Mouse (Mus musculus) heart, postnatal 25 days (tissue): ENCODE measurements around the gene Tnfsf4. TPM values are rescaled to one million over a fixed set of nuclear protein-coding genes. Genes with fewer than 3 reads are reported as not detected.
A peak's percentile ranks its signal among the peaks of the same experiment; 100 is the strongest.

Source experiments
- DNase-seq: peaks from one replicate; pipeline ENCODE4 v3.0.0; 2022; ENCODE audit warnings: low spot score
- intact Hi-C: fragments of 180-260 bp; cut with DNase I; formaldehyde crosslinking; loops from one replicate; pipeline ENCODE4 v1.15.1; 2025
- total RNA-seq, 2 experiments: library from RNA; stranded (reverse); gene quantifications; 2 replicates each; pipeline ENCODE4 v1.2.3; 2021

Tnfsf4 gene
- not detected for total RNA-seq

DNA sequence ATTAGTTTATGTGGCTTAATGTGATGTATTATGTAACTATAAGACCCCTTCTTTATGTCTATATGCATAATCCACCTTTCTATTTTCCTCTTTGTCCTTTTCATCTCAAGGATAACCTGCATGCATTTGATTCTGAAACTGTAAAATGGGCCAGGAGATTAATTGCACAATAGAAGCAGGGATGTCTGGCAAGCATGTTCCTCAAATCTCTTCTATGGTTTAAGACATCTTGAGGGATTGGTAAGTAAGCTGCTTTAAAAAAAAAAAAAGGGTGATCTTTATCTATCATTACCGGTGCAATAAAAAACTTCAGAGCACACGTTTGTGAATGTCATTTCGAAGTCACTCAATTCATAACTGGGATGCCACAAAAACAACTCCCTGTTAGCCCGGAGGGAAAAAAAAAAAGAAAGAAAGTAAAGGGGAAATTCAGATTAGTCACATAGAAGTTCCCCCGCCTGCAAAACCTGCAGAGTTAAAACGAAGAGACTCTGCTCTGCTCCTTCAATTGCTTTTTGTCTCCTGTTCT, at the start of gene Tnfsf4:
Tnfsf4 (plus strand) TSS at position 479 of the 529 bp plus-strand sequence.
- intact Hi-C loops: no loop called here
- no peak for DNase-seq

GRCm38 (mm10) chr1:161350981-161351380, 44.2 kb upstream of the Tnfsf4 start:
- intact Hi-C loops: no loop called here
- DNase-seq: no peak

DNA sequence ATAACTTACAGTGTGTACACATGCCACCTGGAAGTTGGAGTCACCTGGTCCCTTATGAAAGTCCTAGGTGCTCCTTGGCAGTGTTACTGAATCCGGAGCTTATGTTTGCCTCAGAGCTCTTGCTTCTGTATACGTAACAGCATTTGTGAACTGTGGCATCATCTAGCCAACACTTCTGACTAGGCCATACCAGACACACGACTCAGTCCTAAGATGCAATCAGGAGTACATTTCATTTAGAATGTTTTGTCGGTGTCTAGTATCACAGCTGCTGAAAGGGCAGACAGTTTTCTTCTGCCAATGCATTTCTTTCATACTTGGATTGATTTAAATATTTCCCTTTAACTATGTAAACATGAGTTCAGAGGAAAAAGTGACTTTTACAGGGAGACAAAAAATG, 30.2 kb upstream of the Tnfsf4 start:
- DNase-seq: no peak
- intact Hi-C loops: no loop called here

DNA sequence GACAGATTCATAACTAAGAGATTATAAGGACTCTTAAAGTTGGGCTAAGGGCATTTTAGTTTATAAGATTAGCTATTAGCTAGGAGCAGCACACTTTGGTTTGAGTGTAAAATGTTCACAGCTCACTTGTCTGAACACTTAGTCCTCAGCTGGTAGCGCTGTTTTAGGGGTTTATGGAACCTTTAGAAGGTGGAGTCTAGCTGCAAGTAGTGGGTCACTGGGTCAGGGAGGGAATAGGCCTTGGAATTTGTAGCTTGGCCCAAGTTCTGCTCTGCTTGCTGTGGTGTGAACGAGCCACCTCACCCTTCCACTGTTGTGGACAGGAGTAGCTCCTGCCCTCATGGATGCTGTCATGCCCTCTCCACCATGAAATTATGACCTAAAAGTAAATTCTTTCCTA, 23.3 kb upstream of the Tnfsf4 start:
- intact Hi-C loops: no loop called here
- DNase-seq: no peak

DNA sequence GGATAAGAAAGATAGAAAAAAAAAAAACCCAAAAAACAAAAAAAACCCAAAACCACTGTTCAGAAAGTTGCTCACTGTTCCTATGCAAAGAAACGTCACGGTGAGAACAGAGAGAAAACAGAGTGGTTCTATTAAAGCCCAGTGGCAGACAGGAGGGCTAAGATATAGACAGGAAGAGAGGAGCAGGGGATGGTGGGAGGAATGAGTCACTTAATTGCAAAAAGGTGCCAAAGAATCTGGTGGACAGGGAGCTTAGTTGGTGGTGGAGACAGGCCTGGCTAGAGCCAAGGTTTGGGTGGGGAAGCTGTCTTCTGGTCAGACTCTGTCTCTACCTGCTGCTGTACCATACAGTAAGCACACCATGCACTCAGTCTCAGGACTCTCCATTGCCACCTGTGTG, 19.3 kb upstream of the Tnfsf4 start:
- DNase-seq: no peak
- intact Hi-C loops: no loop called here

DNA sequence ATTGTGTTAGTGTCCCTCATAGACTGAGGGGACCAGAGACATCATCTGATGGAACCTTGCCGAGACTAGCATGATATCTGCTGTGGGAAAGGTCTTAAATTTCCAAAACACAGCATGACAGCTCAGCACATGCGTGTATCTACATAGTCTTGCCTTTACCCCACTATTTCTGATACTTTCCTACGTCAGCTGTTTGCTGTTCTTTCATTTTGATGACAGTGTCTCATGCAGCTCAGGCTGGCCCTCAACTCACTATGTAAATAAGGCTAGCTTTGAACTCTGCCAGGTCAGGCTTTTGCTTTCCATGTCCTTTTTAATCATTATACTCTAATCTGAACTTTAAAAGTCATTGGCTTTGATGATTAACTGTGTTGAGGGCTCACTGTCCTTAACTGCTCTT, 16.6 kb upstream of the Tnfsf4 start:
- DNase-seq: no peak
- intact Hi-C loops: no loop called here

- DNase-seq: no peak
- intact Hi-C loops: no loop called here
Measured at GRCm38 (mm10) chr1:161379685-161380424, 15.4 kb upstream of the Tnfsf4 start.

GRCm38 (mm10) chr1:161380425-161380780, 14.8 kb upstream of the Tnfsf4 start:
- intact Hi-C loops: no loop called here
- no peak for DNase-seq

GRCm38 (mm10) chr1:161390066-161390465, 5.1 kb upstream of the Tnfsf4 start:
- DNase-seq: no peak
- intact Hi-C loops: no loop called here

DNA sequence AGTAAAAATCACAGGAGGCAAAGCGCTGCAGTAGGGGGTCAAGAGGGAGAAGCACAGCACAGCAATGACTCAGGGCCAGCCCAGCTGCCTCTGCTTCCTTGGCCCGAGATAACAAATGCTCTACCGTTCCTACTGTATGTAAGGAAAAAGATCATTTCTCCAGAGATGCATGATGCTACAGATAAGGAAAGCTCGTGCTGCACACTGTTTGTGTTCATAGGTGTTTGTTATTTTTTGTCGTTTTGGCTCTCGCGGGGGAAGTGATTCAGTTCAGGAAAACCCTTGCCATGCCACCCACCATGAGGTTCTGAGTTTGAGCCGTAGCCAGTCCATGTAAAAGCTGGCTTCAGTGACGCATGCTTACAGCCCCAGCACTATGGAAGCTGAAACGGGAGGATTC, 2.3 kb upstream of the Tnfsf4 start:
- no peak for DNase-seq
- intact Hi-C loops: no loop called here

GRCm38 (mm10) chr1:161395610-161396009, 401 bp downstream of the Tnfsf4 start:
- intact Hi-C loops: no loop called here
- no peak for DNase-seq

- no peak for DNase-seq
- intact Hi-C loops: no loop called here
Measured at GRCm38 (mm10) chr1:161396351-161396750, 1.1 kb downstream of the Tnfsf4 start.

- DNase-seq: peak; percentile 16
Measured at GRCm38 (mm10) chr1:161400126-161400525, 4.9 kb downstream of the Tnfsf4 start.

DNA sequence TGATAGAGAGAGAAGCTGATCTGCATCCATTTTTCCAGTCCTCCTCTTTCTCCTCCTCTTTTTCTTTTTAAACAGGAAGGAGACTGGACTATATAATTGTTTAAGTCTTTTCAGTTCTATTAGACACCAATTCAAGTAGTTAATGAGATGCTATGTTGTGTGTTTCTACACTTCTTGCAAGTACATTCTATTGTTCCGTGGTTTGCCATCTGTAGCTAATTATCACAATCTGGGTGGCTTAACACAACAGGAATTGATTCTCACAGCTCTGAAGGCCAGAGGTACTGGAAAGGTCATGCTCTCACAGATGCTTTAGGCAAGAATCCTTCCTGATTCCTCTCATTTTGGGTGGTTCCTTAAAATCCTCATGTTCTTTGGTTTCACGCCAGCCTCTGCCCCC, 7.9 kb downstream of the Tnfsf4 start:
- intact Hi-C loops: no loop called here
- no peak for DNase-seq

More at GRCm38 (mm10) chr1:161400126-161400525, 4.9 kb downstream of the Tnfsf4 start:
- intact Hi-C loops: loop anchor here (1.0 kb wide), 3 partner anchors 202 to 337 kb away; no protein-coding TSS in a partner anchor

- intact Hi-C loops: loop anchor here (5.0 kb wide), 1 partner anchor 86 kb away; the partner anchor contains the start of gene Tnfsf18
- no peak for DNase-seq
Measured at GRCm38 (mm10) chr1:161406480-161406879, 11.3 kb downstream of the Tnfsf4 start.

GRCm38 (mm10) chr1:161419926-161420325, 24.7 kb downstream of the Tnfsf4 start:
- no peak for DNase-seq
- intact Hi-C loops: no loop called here

- DNase-seq: no peak
- intact Hi-C loops: no loop called here
Measured at GRCm38 (mm10) chr1:161420646-161421045, 25.4 kb downstream of the Tnfsf4 start.

GRCm38 (mm10) chr1:161426277-161427056, 31.3 kb downstream of the Tnfsf4 start:
- no peak for DNase-seq
- intact Hi-C loops: no loop called here

GRCm38 (mm10) chr1:161427057-161427311, 31.8 kb downstream of the Tnfsf4 start:
- intact Hi-C loops: no loop called here
- DNase-seq: no peak

- DNase-seq: no peak
- intact Hi-C loops: no loop called here
Measured at GRCm38 (mm10) chr1:161435781-161436180, 40.6 kb downstream of the Tnfsf4 start.

DNA sequence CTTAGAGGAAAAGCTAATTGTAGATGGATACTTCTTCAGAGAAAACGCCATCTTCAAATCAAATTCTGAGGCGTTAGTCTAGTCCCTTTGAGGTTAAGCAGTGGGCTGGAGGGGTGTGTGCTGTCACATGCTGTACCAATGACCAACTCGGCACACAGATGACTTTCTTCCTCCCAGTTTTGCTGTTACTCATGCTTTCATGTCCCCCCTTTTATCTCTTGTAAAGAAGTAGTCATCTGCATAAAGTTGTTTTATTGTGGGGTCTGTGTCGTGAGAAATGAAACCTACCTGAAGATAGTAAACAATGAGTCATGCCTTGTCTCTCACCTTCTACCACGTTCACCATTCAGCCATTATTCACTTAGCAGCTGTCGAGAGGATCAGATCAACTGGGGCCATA, 41.3 kb downstream of the Tnfsf4 start:
- intact Hi-C loops: no loop called here
- no peak for DNase-seq
